Mouse (Mus musculus): ENCODE measurements around the gene Asb15.

DNA sequence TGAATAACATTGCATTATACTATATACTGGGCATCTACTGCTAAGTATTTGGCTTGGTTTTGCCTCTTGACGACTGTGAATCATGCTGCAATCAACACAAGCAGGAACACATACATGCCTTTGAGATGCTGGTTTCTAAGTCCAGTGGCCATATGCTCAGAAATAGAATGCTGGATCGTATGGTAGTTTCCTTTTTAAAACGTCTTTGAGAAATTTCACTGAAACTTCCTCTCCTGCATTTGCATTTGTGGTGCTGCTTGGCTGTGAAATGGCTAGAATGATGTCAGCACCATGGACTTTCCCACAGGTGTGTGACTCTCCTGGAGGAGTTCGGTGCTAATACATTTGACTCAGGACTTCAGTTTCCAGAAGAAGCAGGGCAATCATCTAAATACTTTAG lies 12.2 kb downstream of the Asb15 start:
- TF ChIP-seq CTCF (IDR thresholded peaks at IDR 0.05; ENCODE audit: borderline replicate concordance, control insufficient read depth, extremely low read depth, insufficient read depth, low read length, poor library complexity) (no peak), POLR2A (IDR thresholded peaks at IDR 0.05; ENCODE audit: control insufficient read depth, extremely low read depth, insufficient read depth, low read length, poor library complexity) (no peak)
